Mouse (Mus musculus): ENCODE data around the gene Syt16. TPM values are rescaled to one million over a fixed set of nuclear protein-coding genes. Genes with fewer than 3 reads are reported as not detected.

The Syt16 gene
- 10 to 100 TPM; 62.5 to 67.0 TPM for total RNA-seq (2021)

GRCm38 (mm10) chr12:73997297-73998127 lies at the start of gene Syt16:
TSS of gene Syt16 (plus strand) at chr12:73997661.
- DNase-seq (ENCODE audit: extremely low spot score in 1 of 2, low spot score in 1 of 2) = peak; percentile 56 to 59

GRCm38 (mm10) chr12:73948415-73948814 lies 49.0 kb upstream of the Syt16 start:
- DNase-seq (ENCODE audit: extremely low spot score in 1 of 2, low spot score in 1 of 2) = no peak

GRCm38 (mm10) chr12:73949318-73950058 lies 48.0 kb upstream of the Syt16 start:
- DNase-seq (ENCODE audit: extremely low spot score in 1 of 2, low spot score in 1 of 2) = peak; percentile 26 to 30

- no peak for DNase-seq (ENCODE audit: extremely low spot score in 1 of 2, low spot score in 1 of 2)
Observed at GRCm38 (mm10) chr12:73952879-73953278, 44.6 kb upstream of the Syt16 start.

GRCm38 (mm10) chr12:73953420-73954186 lies 43.9 kb upstream of the Syt16 start:
- DNase-seq (ENCODE audit: extremely low spot score in 1 of 2, low spot score in 1 of 2) = no peak

- DNase-seq (ENCODE audit: extremely low spot score in 1 of 2, low spot score in 1 of 2) = no peak
Observed at GRCm38 (mm10) chr12:73954785-73955184, 42.7 kb upstream of the Syt16 start.

- no peak for DNase-seq (ENCODE audit: extremely low spot score in 1 of 2, low spot score in 1 of 2)
Observed at GRCm38 (mm10) chr12:73957676-73958075, 39.8 kb upstream of the Syt16 start.

- DNase-seq (ENCODE audit: extremely low spot score in 1 of 2, low spot score in 1 of 2) = no peak
Observed at GRCm38 (mm10) chr12:73958830-73959229, 38.6 kb upstream of the Syt16 start.

- peak; percentile 94 to 95 for DNase-seq (ENCODE audit: extremely low spot score in 1 of 2, low spot score in 1 of 2)
Observed at GRCm38 (mm10) chr12:73964291-73965281, 32.9 kb upstream of the Syt16 start, which contains the start of gene Snapc1. TSS of gene Snapc1 (plus strand) at chr12:73964481.

GRCm38 (mm10) chr12:73969142-73969541 lies 28.3 kb upstream of the Syt16 start:
- DNase-seq (ENCODE audit: extremely low spot score in 1 of 2, low spot score in 1 of 2) = no peak

- DNase-seq (ENCODE audit: extremely low spot score in 1 of 2, low spot score in 1 of 2) = no peak
Observed at GRCm38 (mm10) chr12:73974584-73974983, 22.9 kb upstream of the Syt16 start.

- DNase-seq (ENCODE audit: extremely low spot score in 1 of 2, low spot score in 1 of 2) = no peak
Observed at GRCm38 (mm10) chr12:73978144-73978543, 19.3 kb upstream of the Syt16 start.

- DNase-seq (ENCODE audit: extremely low spot score in 1 of 2, low spot score in 1 of 2) = no peak
Observed at GRCm38 (mm10) chr12:73979667-73980066, 17.8 kb upstream of the Syt16 start.

- DNase-seq (ENCODE audit: extremely low spot score in 1 of 2, low spot score in 1 of 2) = peak in 1 of 2 experiments; percentile 68
Observed at GRCm38 (mm10) chr12:73982533-73982932, 14.9 kb upstream of the Syt16 start.

GRCm38 (mm10) chr12:73986299-73986698 lies 11.2 kb upstream of the Syt16 start:
- no peak for DNase-seq (ENCODE audit: extremely low spot score in 1 of 2, low spot score in 1 of 2)

- no peak for DNase-seq (ENCODE audit: extremely low spot score in 1 of 2, low spot score in 1 of 2)
Observed at GRCm38 (mm10) chr12:73988393-73989008, 9.0 kb upstream of the Syt16 start.

GRCm38 (mm10) chr12:73989594-73989993 lies 7.9 kb upstream of the Syt16 start:
- DNase-seq (ENCODE audit: extremely low spot score in 1 of 2, low spot score in 1 of 2) = peak in 1 of 2 experiments; percentile 54

- no peak for DNase-seq (ENCODE audit: extremely low spot score in 1 of 2, low spot score in 1 of 2)
Observed at GRCm38 (mm10) chr12:73996906-73997296, 560 bp upstream of the Syt16 start.

GRCm38 (mm10) chr12:73998128-73998456 lies 631 bp downstream of the Syt16 start:
- peak in 1 of 2 experiments; percentile 42 for DNase-seq (ENCODE audit: extremely low spot score in 1 of 2, low spot score in 1 of 2)

Measured in layer of hippocampus, postnatal 25 days (tissue).